Mouse (Mus musculus) hindlimb bud, embryonic 11.5 days (tissue): ENCODE measurements around the gene Vps13d.

Experiments used
- DNase-seq: peaks from one replicate; pipeline ENCODE4 v3.0.0-alpha.2; 2012; ENCODE audit warnings: low read depth, low spot score; ENCODE audit errors: extremely low spot score

Vps13d gene

DNA sequence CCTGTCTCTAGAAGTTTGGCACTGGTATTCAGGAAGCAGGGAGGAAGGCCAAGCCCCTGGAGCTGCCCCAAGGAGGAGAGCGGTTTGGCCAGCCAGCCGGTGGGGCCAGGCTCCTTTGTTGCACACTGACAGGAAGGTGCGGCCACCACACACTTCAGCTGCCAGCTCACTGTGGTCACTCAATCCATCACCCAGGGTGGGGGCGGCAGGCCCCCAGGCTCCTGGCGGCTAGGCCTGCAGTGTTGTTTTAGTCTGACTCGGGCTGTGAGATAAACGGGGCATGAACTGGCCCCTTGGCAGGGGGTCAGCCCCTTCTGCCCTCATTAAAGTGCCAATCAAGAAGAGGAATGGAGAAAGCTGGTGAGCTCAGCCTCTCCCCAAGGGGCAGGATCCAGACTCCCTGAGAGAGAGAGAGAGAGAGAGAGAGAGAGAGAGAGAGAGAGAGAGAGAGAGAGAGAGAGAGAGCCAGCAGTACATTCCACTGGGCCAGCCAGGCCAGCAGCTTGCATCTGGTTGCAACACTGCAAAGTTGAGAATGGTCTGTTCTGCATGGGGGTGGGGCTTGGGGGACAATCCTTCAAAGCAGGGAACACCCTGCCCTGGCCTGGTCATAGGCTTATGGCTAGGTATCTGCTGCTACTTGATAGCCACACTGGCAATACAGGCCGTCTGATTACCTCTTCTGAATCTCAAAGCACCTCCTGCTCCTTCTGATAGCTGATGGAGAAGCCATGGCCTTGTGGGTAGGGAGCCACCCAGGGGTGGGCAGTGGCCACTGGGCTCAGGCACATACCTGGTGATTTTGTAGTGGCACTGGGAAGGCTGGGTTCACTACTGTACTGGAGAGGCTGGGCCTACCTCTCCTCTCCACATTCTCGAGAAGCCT lies 245.1 kb downstream of the Vps13d start:
- peak; percentile 26 for DNase-seq

DNA sequence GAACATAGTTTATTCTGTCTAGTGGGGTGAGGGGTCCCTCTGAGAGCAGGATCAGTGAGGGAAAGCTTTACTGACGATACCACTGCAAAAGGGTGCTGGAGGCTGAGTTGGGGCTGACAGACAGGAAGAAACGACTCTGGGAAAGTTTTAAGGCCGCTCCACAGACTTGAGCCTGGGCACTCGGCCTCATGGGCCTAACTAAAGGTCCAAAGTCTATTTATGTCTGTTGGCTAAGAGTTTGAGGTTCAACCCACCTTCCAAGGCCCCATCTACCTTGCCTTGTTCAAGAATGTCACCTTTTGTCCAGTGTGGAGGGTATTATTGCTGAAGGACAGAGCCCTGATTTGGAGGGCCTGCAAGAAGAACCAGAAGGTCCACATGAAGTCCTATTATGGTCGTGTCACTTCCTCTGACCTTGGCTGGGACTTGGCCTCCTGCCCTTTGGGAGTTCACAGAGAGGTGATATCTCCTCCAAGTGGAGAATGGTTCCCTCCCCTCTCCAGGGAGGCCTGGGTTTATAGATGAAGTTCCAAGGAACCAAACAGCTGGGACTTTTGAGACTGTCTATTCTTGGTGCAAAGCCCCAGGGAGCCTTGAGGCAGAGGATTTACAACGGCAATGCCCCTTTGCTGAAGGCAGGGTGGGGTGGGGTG lies 246.9 kb downstream of the Vps13d start:
- DNase-seq: no peak

DNA sequence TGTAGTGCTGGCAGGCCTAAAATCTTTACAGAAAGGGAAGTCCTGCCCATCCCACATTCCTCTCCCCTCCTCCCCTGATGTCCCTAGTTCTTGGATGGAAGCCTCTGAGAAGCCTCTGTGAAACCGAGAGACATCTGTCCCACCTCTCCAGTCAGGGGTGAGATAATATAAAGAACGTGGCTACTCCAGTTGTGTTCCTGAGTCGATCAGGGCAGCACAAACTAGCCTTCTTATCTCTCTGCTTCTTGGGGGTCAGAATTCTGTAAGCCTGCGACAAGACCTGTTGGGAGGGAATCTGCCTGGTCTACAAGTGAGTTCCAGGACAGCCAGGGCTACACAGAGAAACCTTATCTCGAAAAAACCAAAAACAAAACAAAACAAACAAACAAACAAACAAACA lies 251.5 kb downstream of the Vps13d start:
- no peak for DNase-seq

DNA sequence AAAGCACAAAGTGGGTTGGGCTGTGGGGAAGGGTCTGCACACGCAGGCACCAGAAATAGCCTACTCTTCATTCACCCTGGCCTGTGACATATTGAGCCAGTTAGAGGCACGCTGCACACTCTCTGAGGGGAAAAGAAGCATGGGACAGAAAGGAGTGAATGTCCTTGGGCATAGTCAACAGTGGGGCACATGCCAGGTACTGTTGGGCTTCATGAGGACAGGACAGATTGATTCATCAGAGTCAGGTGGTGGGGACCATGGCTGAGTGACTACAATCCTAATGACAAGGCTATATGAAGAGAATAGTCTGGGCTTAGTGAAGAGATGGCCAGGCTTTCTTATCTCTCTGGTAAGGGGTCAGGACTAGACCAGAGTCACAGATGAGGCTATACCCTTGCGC lies 252.4 kb downstream of the Vps13d start:
- no peak for DNase-seq

GRCm38 (mm10) chr4:144940796-144941462 lies 253.9 kb downstream of the Vps13d start:
- DNase-seq: no peak

- DNase-seq: no peak
These were observed 254.9 kb downstream of the Vps13d start for GRCm38 (mm10) chr4:144939847-144940411.

DNA sequence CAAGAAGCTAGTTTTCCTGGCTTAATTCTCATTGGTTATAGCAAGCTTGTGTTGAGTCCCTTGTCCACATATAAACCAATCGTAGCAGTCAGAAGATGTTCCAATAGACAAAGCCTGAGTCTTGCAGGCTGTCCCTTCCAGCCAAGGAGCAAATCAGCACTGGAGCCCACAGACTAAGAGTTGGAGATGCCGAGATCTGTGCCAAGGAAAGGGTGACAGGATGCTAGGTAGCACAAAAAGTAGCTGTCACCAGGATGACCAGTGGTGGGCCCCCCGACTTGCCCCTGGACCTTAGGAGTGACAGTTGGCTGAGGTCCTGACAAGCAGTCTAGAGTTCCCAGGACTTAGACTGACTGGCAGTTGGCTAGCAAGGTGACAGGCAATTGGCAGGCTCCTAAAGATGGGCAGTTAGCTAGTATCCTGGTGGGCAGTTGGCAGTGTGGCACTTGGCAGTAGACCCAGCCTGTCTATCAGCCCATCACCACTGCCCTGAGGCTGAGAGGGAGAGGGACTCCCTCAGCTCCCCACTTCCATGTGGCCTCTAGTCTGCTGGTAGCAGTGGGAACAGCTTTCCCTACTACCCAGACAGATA lies 258.1 kb downstream of the Vps13d start:
- DNase-seq: no peak

- DNase-seq: no peak
These were observed 260.3 kb downstream of the Vps13d start for GRCm38 (mm10) chr4:144934501-144934900.

DNA sequence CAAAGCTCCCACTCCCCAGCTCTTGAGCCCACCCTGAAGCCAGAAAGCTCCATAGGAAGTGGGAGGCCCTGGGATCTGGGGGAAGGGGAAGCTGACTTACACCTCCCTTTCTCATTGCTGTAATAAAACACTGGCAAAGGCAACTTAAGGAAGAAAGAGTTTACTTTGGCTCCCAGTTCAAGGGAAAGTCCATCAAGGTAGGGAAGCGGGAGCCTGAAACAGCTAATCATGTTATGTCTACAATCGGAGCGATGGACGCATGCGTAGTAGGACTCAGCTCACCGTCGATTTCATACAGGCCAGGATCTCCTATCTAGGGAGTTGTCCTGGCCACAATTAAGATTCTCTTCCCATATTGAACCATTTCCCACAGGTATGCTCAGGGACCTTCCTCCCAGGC lies 263.6 kb downstream of the Vps13d start:
- no peak for DNase-seq

- no peak for DNase-seq
These were observed 264.4 kb downstream of the Vps13d start for GRCm38 (mm10) chr4:144930366-144930765.

DNA sequence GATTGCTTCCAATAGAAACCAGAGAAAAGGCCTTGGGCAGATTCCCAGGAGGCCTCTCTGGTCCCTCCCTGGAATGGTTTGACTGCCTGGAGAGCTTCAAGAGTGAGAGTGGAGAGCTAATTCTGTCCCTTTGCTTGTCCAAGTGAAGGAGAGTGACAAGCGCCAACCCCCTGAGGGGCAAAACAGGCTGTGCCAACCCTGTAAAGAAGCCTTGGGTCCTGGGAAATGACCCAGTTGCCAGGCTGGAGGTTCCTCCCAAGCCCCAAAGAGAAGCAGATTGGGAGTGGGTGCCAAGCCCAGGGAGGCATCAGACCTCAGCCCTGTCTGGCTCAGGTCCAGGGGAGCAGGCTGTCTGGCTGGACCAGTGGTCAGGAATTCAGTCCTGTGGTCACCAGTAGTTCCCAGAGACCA lies 265.0 kb downstream of the Vps13d start:
- no peak for DNase-seq

DNA sequence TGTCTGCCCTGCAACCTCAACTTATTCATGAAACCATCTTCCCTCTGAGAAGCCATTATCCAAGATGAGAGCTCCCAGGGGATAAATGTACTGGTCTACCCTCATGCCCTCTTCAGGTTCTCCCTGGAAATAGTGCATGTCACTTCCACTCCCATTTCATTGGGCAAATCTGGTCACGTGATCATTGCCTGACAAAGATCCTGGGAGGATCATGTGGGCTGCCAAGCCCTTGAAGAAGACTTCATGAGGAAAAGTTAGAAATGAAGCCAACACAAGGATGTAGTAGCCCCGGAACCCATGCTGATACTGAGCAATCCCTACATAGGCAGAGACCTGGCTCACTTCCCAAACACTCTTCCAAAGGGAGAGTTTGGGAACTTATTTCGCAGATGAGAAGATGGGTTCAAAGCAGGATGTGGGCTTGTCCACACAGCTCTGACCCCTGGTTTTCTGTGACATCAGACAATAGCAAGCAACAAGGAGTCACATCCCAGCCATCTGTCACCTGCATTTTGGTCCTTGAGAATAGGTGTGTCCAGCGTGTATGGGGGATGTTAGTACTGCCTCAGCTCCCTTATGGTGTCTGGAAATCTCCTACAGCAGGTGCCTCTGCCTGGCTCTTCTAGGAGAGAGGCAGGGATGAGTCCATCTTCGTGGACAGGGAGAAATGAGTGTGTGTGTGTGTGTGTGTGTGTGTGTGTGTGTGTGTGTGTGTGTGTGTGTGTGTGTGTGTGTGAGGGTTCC lies 265.9 kb downstream of the Vps13d start:
- DNase-seq: no peak
